Mouse (Mus musculus) heart, embryonic 11.5 days (tissue): ENCODE data around the gene Fndc3a. TPM values are rescaled to one million over a fixed set of nuclear protein-coding genes. Genes with fewer than 3 reads are reported as not detected.

Experiments
- ATAC-seq: fragments of 200-750 bp; cut with Nextera tagmentation; replicated peaks from 2 replicates; pipeline ENCODE4 v1.8.0; 2017; ENCODE audit warnings: moderate library complexity; ENCODE audit not compliant: insufficient number of reproducible peaks, low FRiP score, low TSS enrichment
- H3K27ac ChIP-seq: fragments of 300-500 bp; sonication (generic); 2 replicates; pipeline ENCODE4 v1.5.1; 2014; ENCODE audit warnings: mild to moderate bottlenecking, low read depth, low read length
- H3K27me3 ChIP-seq: fragments of 300-500 bp; sonication (generic); 2 replicates; pipeline ENCODE4 v1.6.1; 2014; ENCODE audit warnings: mild to moderate bottlenecking, low read length, mixed read lengths; ENCODE audit not compliant: control insufficient read depth, insufficient read depth
- H3K36me3 ChIP-seq: fragments of 300-500 bp; sonication (generic); 2 replicates; pipeline ENCODE4 v1.6.1; 2014; ENCODE audit warnings: mild to moderate bottlenecking, low read length, moderate library complexity, mixed read lengths; ENCODE audit not compliant: control insufficient read depth, insufficient read depth
- H3K4me1 ChIP-seq: fragments of 300-500 bp; sonication (generic); 2 replicates; pipeline ENCODE4 v1.6.1; 2014; ENCODE audit warnings: low read length; ENCODE audit not compliant: control insufficient read depth, insufficient read depth
- H3K4me2 ChIP-seq: fragments of 300-500 bp; sonication (generic); 2 replicates; pipeline ENCODE4 v1.6.1; 2014; ENCODE audit warnings: mild to moderate bottlenecking, moderate library complexity
- H3K4me3 ChIP-seq: fragments of 300-500 bp; sonication (generic); 2 replicates; pipeline ENCODE4 v1.5.1; 2014; ENCODE audit warnings: low read depth, low read length
- H3K9ac ChIP-seq: fragments of 300-500 bp; sonication (generic); 2 replicates; pipeline ENCODE4 v1.6.1; 2014; ENCODE audit warnings: mild to moderate bottlenecking, low read depth, low read length, moderate library complexity
- H3K9me3 ChIP-seq: fragments of 300-500 bp; sonication (generic); replicated peaks from 2 replicates; pipeline ENCODE4 v1.6.1; 2016; ENCODE audit warnings: low read length; ENCODE audit not compliant: control insufficient read depth
- WGBS: fragments of 180-500 bp; shearing (Covaris S2); extraction: QIAGEN DNeasy Blood & Tissue Kit; methylation state at CpG from one replicate; pipeline ENCODE4 v1.1.7; 2014; ENCODE audit not compliant: insufficient replicate concordance; 5-methylcytosine and 5-hydroxymethylcytosine counted together
- polyA plus RNA-seq: library from polyadenylated mRNA; unstranded; fragments of >200 nt; fragmentation: Nextera tagmentation; extraction: Ambion mirVana; gene quantifications from 2 replicates; pipeline ENCODE4 v1.2.1, GENCODE M21; 2014

The Fndc3a gene
- 23.2 and 23.4 TPM in 2 replicates for polyA plus RNA-seq

GRCm38 (mm10) chr14:72709710-72710340 lies at the start of gene Fndc3a:
Fndc3a (minus strand) TSS chr14:72710003.
- peak; percentile 90 for ATAC-seq
- H3K9me3 ChIP-seq, result no peaks in the 10 kb centered on the region
- H3K4me3 ChIP-seq, result peak within 1 kb of the TSS; percentile 93
- H3K9ac ChIP-seq, result peak within 1 kb of the TSS; percentile 95
- H3K27me3 ChIP-seq, result no peaks in the 10 kb centered on the region
- no peaks in the 10 kb centered on the region for H3K36me3 ChIP-seq
- under 1% methylated on average over 80 of the region's 82 CpGs for WGBS
- H3K4me2 ChIP-seq, result peak within 1 kb of the TSS; percentile 81
- H3K4me1 ChIP-seq, result peaks cover 2% of the 10 kb centered on the region; the same call in 1 of the 2 replicates
- H3K27ac ChIP-seq, result peak within 1 kb of the TSS; percentile 79

- H3K27me3 ChIP-seq, result no peaks in the 10 kb centered on the region
- ATAC-seq, result no peak
- 0 out of 2 replicates have a peak, but pooled peaks cover 3% of the 10 kb centered on the region for H3K9me3 ChIP-seq
Observed at GRCm38 (mm10) chr14:72752893-72753292, 43.1 kb upstream of the Fndc3a start.

GRCm38 (mm10) chr14:72750426-72751182 lies 40.8 kb upstream of the Fndc3a start:
- Histone ChIP-seq H3K4me3 (no peak overlapping the region), H3K27me3 (no peaks in the 10 kb centered on the region), H3K27ac (no peak overlapping the region), H3K4me2 (no peak overlapping the region), H3K4me1 (no peaks in the 10 kb centered on the region), H3K9me3 (0 out of 2 replicates have a peak, but pooled peaks cover 3% of the 10 kb centered on the region), H3K9ac (no peak overlapping the region), H3K36me3 (no peaks in the 10 kb centered on the region)
- no peak for ATAC-seq
- WGBS, result 76% methylated on average over 5 of the region's 5 CpGs

More at GRCm38 (mm10) chr14:72752893-72753292, 43.1 kb upstream of the Fndc3a start:
- Histone ChIP-seq H3K9ac (no peak overlapping the region), H3K4me1 (no peaks in the 10 kb centered on the region), H3K36me3 (no peaks in the 10 kb centered on the region), H3K4me3 (no peak overlapping the region), H3K4me2 (no peak overlapping the region), H3K27ac (no peak overlapping the region)
- 72% methylated on average over 6 of the region's 6 CpGs for WGBS

- ATAC-seq, result no peak
- Histone ChIP-seq H3K27me3 (no peaks in the 10 kb centered on the region), H3K36me3 (no peaks in the 10 kb centered on the region), H3K4me3 (no peak overlapping the region), H3K27ac (no peak overlapping the region), H3K4me2 (no peak overlapping the region), H3K9me3 (0 out of 2 replicates have a peak, but pooled peaks cover 3% of the 10 kb centered on the region), H3K9ac (no peak overlapping the region), H3K4me1 (no peaks in the 10 kb centered on the region)
- 87% methylated on average over 5 of the region's 5 CpGs for WGBS
Observed at GRCm38 (mm10) chr14:72748331-72748730, 38.5 kb upstream of the Fndc3a start.

DNA sequence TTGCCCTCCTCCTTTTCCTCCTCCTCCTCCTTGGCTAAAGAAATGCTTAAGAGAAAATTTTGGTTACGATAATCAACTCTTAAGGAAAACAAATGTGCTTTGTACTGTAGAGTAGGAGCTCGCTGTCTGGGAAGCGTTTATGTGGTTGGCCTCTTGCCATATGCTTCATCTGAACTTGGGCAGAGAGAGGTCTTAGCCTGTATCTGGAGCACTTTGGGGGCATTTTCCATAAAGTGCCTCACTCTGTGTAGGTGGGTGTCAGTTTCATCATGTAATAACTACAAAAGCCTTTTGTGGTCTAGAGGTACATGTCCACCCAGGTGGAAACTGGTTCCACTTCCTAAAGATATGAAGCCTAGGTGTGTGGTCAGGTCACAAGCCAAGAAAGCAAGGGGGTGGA lies 31.9 kb upstream of the Fndc3a start:
- H3K9me3 ChIP-seq, result no peaks in the 10 kb centered on the region
- H3K4me2 ChIP-seq, result no peak overlapping the region
- WGBS, result 51% methylated on average over 3 of the region's 3 CpGs
- no peak for ATAC-seq
- H3K36me3 ChIP-seq, result no peaks in the 10 kb centered on the region
- no peak overlapping the region for H3K9ac ChIP-seq
- H3K27me3 ChIP-seq, result no peaks in the 10 kb centered on the region
- H3K4me1 ChIP-seq, result no peaks in the 10 kb centered on the region
- no peak overlapping the region for H3K27ac ChIP-seq
- no peak overlapping the region for H3K4me3 ChIP-seq

GRCm38 (mm10) chr14:72740336-72740735 lies 30.5 kb upstream of the Fndc3a start:
- Histone ChIP-seq H3K27me3 (no peaks in the 10 kb centered on the region), H3K9me3 (no peaks in the 10 kb centered on the region), H3K27ac (no peak overlapping the region), H3K36me3 (no peaks in the 10 kb centered on the region), H3K4me3 (no peak overlapping the region), H3K9ac (no peak overlapping the region), H3K4me2 (no peak overlapping the region), H3K4me1 (no peaks in the 10 kb centered on the region)
- ATAC-seq, result no peak
- WGBS, result 77% methylated on average over 5 of the region's 5 CpGs

DNA sequence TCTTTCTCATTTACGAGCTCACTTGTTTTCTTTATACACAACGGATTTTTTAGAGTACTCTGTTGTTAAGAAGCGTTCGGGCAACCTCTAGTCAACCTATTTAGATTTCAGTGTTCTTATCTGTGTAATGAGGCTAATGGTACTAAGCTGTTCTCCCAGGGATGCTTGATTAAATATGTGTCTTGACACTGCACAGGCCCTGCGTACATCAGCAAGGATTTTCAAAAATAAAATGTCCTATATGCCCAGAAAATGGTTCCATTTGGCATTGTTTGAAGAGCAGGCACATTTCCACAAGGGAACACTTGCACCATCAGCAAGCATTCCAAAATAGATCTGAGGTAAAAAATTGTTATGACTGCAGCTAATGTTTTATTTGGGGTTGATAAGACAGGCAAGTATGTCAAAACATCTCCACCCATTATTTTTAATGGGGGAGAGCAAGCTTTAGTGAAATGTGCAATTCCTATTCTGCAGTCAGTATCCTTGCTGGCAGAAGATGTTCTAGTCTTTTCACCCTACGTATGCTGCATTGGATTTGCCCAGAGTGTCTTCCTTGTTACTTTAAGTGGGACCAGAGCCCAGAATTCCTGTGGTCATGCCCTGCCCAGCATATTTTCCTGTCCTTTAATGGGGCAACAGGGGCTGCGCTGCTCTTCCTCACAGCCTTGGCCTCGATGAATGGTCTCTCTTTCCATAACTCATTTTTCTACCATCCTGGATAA lies 29.8 kb upstream of the Fndc3a start:
- Histone ChIP-seq H3K4me2 (no peak overlapping the region), H3K27ac (no peak overlapping the region), H3K36me3 (no peaks in the 10 kb centered on the region), H3K9me3 (no peaks in the 10 kb centered on the region), H3K4me1 (no peaks in the 10 kb centered on the region), H3K9ac (no peak overlapping the region), H3K4me3 (no peak overlapping the region), H3K27me3 (no peaks in the 10 kb centered on the region)
- no peak for ATAC-seq
- WGBS, result 57% methylated on average over 8 of the region's 8 CpGs

GRCm38 (mm10) chr14:72738776-72739175 lies 29.0 kb upstream of the Fndc3a start:
- Histone ChIP-seq H3K4me1 (no peaks in the 10 kb centered on the region), H3K9me3 (no peaks in the 10 kb centered on the region), H3K4me2 (no peak overlapping the region), H3K27ac (no peak overlapping the region), H3K9ac (no peak overlapping the region), H3K27me3 (no peaks in the 10 kb centered on the region), H3K36me3 (no peaks in the 10 kb centered on the region), H3K4me3 (no peak overlapping the region)
- 81% methylated on average over 4 of the region's 4 CpGs for WGBS
- ATAC-seq, result no peak
